Mouse (Mus musculus) spleen, adult 2 months (tissue): ENCODE measurements around the gene Hmga1.

Source experiments
- CTCF ChIP-seq: fragments of 200-500 bp; IDR thresholded peaks from 2 replicates; pipeline ENCODE4 v1.5.1; 2011; ENCODE audit warnings: mild to moderate bottlenecking, inconsistent platforms; ENCODE audit not compliant: insufficient read depth, insufficient read length, insufficient replicate concordance; ENCODE audit errors: extremely low read depth
- POLR2A ChIP-seq: fragments of 200-500 bp; IDR thresholded peaks from 2 replicates; pipeline ENCODE4 v1.6.1; 2011; ENCODE audit warnings: low read depth, low read length, inconsistent platforms

GRCm38 (mm10) chr17:27506871-27507590 is 49.3 kb upstream of the Hmga1 start:
- TF ChIP-seq POLR2A (no peak), CTCF (no peak)
